Mouse (Mus musculus) midbrain, embryonic 10.5 days (tissue): ENCODE results near the gene Lrch1. TPM values are rescaled to one million over a fixed set of nuclear protein-coding genes. Genes with fewer than 3 reads are reported as not detected.

ENCODE experiments used
- DNase-seq: peaks from one replicate; pipeline ENCODE4 v3.0.0-alpha.2; 2017; ENCODE audit warnings: low spot score
- H3K27ac ChIP-seq: fragments of 300-500 bp; sonication (generic); replicated peaks from 2 replicates; pipeline ENCODE4 v1.5.1; 2016; ENCODE audit warnings: mild to moderate bottlenecking
- H3K27me3 ChIP-seq: fragments of 300-500 bp; sonication (generic); 2 replicates; pipeline ENCODE4 v1.6.1; 2016; ENCODE audit warnings: low read depth, mild to moderate bottlenecking; ENCODE audit not compliant: poor library complexity, severe bottlenecking
- H3K36me3 ChIP-seq: fragments of 300-500 bp; sonication (generic); 2 replicates; pipeline ENCODE4 v1.6.1; 2016; ENCODE audit warnings: mild to moderate bottlenecking, moderate library complexity
- H3K4me1 ChIP-seq: fragments of 300-500 bp; sonication (generic); 2 replicates; pipeline ENCODE4 v1.6.1; 2016
- H3K4me3 ChIP-seq: fragments of 300-500 bp; sonication (generic); 2 replicates; pipeline ENCODE4 v1.5.1; 2016; ENCODE audit warnings: mild to moderate bottlenecking, moderate library complexity
- H3K9me3 ChIP-seq: fragments of 300-500 bp; sonication (generic); replicated peaks from 2 replicates; pipeline ENCODE4 v1.6.1; 2016; ENCODE audit warnings: mild to moderate bottlenecking
- WGBS: fragments of 180-500 bp; shearing (Covaris S2); methylation state at CpG from one replicate; pipeline ENCODE4 v1.1.7; 2016; 5-methylcytosine and 5-hydroxymethylcytosine counted together
- polyA plus RNA-seq: library from polyadenylated mRNA; unstranded; fragments of >200 nt; fragmentation: Nextera tagmentation; extraction: Ambion mirVana; gene quantifications from 2 replicates; pipeline ENCODE4 v1.2.1, GENCODE M21; 2016

Gene Lrch1
- polyA plus RNA-seq, 1 experiment from 2014 or later = 6.4 TPM

DNA sequence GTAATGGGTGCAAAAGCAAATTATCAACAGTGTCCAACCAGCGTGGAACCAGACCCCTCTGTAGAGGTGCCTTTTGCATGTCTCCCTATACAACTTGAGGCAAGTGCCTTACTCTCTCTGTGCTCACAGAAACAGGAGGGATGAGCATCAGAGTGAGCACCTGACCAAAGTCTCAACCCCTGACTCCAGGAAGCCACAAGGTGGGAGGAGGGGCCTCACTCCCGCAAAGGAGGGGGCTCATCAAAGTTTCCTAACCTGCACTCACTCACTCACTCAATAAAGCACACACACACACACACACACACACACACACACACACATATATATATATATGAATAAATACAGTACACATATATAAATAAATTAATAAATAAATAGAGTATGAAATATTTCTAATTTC is 117.1 kb downstream of the Lrch1 start:
- H3K4me1 ChIP-seq = peaks cover 13% of the 10 kb centered on the region; the same call in 1 of the 2 replicates
- DNase-seq = no peak
- WGBS = 89% methylated on average over 2 of the region's 2 CpGs
- H3K36me3 ChIP-seq = no peaks in the 10 kb centered on the region
- H3K27ac ChIP-seq = no peak overlapping the region
- H3K4me3 ChIP-seq = no peak overlapping the region
- no peaks in the 10 kb centered on the region for H3K9me3 ChIP-seq
- H3K27me3 ChIP-seq = no peaks in the 10 kb centered on the region

DNA sequence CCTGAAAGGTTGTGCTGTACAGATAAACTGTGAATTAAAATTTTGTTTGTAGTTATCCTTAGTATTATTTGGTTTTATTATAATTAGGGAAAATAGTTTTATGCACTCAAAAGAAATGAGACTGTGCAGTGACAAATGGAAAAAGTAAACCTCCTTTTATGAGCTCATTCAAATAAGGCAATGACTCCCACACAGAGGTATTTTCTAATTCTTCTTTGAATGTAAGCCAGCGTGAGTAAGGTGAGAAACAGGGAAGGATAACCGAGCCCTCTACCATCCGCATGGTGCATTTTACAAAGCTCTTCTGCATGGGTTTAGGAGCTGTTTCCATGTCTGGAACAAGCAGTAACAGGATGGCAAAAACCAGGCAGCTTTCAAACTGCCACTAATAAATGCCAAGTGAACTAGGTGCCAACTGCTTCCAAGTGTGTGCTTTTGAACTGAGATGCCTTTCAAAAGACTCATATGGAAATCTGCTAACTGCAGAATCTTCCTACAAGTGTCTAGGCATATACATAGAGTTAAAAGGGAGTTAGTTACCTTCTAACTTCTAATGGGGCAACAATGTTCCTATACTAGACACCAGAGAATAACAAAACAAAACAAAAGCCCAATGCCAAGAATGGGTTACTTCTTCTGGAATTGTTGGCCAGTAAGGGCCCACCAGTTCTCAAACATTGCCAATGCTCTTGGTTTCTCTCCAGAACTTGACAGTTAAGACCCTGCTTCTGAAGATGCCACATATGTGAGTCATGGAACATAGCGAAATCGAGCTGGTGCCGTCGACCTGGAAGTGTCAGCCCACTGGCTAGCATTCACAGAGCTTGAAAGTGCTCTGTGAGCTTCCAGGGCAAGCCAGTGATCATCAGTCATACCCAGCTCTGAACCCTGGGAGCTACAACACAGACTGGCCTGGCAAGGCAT is 124.7 kb downstream of the Lrch1 start:
- H3K36me3 ChIP-seq = no peaks in the 10 kb centered on the region
- 90% methylated on average over 7 of the region's 7 CpGs for WGBS
- no peak overlapping the region for H3K4me3 ChIP-seq
- H3K27me3 ChIP-seq = no peaks in the 10 kb centered on the region
- DNase-seq = no peak
- no peak overlapping the region for H3K27ac ChIP-seq
- H3K4me1 ChIP-seq = peaks cover 7% of the 10 kb centered on the region; the same call in 1 of the 2 replicates
- no peaks in the 10 kb centered on the region for H3K9me3 ChIP-seq

DNA sequence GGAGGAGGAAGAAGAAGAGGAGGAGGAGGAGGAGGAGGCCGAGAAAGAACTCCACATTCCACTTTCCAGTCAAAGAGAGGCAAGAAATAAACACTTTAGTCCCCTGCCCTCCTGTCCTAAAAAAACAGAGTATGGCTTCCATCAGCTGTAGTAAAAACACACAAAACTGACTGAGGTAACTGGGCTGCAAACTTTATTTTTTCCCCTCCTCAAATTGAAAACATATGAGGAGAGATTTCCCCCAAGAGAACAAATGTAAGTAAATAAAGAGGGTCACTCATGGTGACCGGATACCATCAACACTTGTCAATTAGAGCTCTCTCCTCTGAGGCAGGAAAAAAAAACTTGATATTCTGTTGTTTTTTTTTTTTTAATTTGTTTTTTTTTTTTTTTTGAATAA is 125.6 kb downstream of the Lrch1 start:
- Histone ChIP-seq H3K9me3 (no peaks in the 10 kb centered on the region), H3K4me3 (no peak overlapping the region), H3K4me1 (peaks cover 14% of the 10 kb centered on the region), H3K27me3 (no peaks in the 10 kb centered on the region), H3K27ac (no peak overlapping the region), H3K36me3 (no peaks in the 10 kb centered on the region)
- DNase-seq = no peak
- WGBS = 68% methylated on average over 2 of the region's 2 CpGs

DNA sequence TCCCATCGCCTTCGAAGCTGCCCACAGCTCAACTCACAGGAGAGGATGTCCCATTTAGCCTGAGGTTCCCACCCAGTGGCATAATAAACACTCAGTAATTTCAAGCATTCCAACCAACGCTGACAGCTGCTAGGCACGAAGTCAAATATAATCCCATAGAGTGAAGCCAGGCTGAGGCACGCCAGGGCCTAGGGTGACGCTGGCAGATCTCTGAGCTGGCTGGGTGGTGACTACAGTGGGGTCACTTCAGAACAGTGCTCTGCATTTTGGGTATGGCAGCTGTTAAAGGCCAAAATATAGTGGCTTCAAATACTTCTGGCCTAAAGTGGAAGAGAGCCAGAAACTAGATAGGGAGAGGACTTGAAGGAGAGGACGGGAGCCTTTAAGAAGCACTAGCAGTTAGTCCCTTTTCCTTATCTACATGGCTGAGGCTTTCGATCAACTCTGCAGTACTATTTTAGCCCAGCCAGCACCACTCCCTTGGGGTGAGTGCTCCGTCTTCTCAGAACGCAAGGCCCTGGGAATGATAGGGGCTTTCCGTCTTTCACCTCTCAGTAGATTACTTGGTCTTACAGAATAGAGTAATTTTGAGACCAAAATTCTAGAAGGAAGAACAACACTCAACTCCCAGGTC is 127.4 kb downstream of the Lrch1 start:
- H3K4me1 ChIP-seq = peaks cover 30% of the 10 kb centered on the region
- DNase-seq = no peak
- no peaks in the 10 kb centered on the region for H3K36me3 ChIP-seq
- no peak overlapping the region for H3K4me3 ChIP-seq
- no peaks in the 10 kb centered on the region for H3K27me3 ChIP-seq
- H3K9me3 ChIP-seq = no peaks in the 10 kb centered on the region
- 87% methylated on average over 11 of the region's 11 CpGs for WGBS
- no peak overlapping the region for H3K27ac ChIP-seq

DNA sequence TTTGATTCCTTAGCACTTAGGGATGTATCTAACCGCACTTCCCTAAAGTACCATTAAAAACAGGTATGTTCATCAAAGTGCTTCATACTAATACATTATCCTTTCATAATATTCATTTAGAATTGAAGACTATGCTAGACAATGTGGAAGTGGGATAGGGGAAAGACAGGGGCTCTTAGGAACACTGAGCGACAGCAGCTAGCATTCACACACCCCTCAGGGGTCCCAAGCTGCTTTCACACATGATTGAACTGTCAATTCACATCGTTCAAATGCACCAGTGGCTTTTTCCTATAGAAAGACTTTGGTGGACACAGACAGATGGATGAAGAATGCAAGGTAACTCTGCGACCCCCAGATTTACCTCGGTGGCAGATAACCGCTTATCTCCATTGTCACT is 131.0 kb downstream of the Lrch1 start:
- Histone ChIP-seq H3K4me1 (peaks cover 43% of the 10 kb centered on the region), H3K27me3 (no peaks in the 10 kb centered on the region), H3K9me3 (no peaks in the 10 kb centered on the region), H3K4me3 (no peak overlapping the region), H3K27ac (no peak overlapping the region), H3K36me3 (0 out of 2 replicates have a peak, but pooled peaks cover 2% of the 10 kb centered on the region)
- WGBS = 36% methylated on average over 6 of the region's 6 CpGs
- peak; percentile 29 for DNase-seq

DNA sequence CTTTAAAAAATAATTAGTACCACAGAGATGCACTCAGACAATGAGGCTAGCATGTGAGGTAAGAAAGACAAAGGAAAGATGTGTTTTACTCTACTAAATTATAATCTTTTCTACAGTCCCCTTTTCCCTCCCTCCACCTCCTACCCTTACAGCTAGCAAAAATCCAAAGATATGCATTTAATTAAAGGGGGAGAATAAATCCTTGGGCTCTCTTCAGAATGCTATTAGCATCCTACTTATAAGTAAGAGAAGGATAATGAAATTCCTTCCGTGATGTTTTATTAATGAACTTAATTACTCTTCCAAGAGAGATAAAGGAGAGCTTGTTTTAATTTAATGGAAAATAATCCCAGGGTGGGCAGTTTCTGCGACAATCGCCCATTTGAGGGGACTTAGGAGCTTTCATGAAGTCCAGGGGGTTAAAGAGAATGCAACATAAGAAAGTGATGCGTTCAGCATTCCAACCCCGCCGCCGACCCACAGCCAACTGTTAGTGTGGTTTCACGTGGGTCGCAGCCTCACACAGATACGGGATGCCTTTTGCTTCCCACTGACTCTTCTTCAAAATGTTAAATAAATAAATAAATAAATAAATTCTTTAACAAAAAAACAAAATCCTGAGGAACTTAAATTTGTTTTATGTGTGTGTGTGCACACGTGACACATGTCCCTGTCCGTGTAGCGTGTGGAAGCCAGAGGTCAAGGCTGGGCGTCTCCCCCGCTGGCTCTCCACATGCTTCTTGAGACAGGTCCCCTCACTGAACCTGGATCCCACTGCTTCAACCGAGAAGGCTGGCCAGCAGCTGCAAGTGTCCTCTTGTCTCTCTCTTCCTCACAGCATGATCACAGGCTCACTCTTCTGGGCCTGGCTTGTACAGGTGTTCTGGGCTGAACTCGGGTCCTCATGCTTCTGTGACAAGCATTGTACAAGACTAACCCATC is 132.6 kb downstream of the Lrch1 start:
- Histone ChIP-seq H3K9me3 (no peaks in the 10 kb centered on the region), H3K27ac (no peak overlapping the region), H3K4me3 (no peak overlapping the region), H3K4me1 (peaks cover 46% of the 10 kb centered on the region), H3K36me3 (peaks cover 10% of the 10 kb centered on the region; the same call in 1 of the 2 replicates), H3K27me3 (no peaks in the 10 kb centered on the region)
- WGBS = 79% methylated on average over 17 of the region's 17 CpGs
- DNase-seq = no peak

DNA sequence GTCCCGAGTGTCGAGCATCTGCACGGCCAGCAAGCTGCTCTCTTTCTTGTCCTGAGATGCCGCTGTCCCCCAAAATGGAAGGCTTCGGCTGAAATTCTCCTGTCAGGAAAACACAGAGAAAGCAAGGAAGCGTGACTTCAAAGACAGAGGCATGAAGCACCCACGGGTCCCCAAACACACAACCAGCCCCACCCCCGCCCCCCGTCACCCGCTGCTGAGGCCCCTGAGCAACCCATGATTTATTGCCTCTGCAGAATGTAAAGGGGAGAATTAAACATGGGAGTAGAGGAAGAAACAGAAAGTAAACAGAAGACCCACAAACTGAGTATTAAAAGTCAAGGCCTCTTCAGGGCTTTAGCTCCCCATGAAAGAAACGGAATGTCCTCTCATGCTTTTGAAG is 136.1 kb downstream of the Lrch1 start:
- H3K36me3 ChIP-seq = peaks cover 25% of the 10 kb centered on the region
- no peak for DNase-seq
- H3K27ac ChIP-seq = no peak overlapping the region
- 79% methylated on average over 11 of the region's 11 CpGs for WGBS
- no peaks in the 10 kb centered on the region for H3K27me3 ChIP-seq
- no peaks in the 10 kb centered on the region for H3K9me3 ChIP-seq
- no peak overlapping the region for H3K4me3 ChIP-seq
- peaks cover 28% of the 10 kb centered on the region for H3K4me1 ChIP-seq

DNA sequence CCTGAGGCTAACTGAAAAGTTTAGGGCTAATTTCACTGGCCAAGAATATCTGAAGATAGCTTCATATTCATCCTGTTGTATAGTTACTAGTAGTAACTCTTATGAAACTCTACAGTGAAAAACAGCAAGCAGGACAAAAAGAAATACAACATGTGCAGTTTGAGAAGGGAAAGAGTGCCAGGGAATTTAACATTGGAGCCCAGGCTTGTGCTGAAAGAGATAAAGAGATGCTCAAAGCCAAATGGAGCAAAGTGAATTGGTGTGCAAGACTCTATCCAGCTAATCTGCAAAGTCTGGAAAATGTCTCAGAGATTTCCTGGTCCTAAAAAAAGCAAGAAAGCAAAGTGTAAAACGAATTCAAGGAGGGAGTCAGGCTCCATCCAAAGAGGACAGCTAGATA is 145.7 kb downstream of the Lrch1 start:
- Histone ChIP-seq H3K4me1 (peaks cover 10% of the 10 kb centered on the region), H3K36me3 (peaks cover 40% of the 10 kb centered on the region), H3K4me3 (no peak overlapping the region), H3K27ac (no peak overlapping the region), H3K9me3 (peaks cover 12% of the 10 kb centered on the region), H3K27me3 (no peaks in the 10 kb centered on the region)
- no peak for DNase-seq
- 82% methylated on average over 1 of the region's 1 CpGs for WGBS

DNA sequence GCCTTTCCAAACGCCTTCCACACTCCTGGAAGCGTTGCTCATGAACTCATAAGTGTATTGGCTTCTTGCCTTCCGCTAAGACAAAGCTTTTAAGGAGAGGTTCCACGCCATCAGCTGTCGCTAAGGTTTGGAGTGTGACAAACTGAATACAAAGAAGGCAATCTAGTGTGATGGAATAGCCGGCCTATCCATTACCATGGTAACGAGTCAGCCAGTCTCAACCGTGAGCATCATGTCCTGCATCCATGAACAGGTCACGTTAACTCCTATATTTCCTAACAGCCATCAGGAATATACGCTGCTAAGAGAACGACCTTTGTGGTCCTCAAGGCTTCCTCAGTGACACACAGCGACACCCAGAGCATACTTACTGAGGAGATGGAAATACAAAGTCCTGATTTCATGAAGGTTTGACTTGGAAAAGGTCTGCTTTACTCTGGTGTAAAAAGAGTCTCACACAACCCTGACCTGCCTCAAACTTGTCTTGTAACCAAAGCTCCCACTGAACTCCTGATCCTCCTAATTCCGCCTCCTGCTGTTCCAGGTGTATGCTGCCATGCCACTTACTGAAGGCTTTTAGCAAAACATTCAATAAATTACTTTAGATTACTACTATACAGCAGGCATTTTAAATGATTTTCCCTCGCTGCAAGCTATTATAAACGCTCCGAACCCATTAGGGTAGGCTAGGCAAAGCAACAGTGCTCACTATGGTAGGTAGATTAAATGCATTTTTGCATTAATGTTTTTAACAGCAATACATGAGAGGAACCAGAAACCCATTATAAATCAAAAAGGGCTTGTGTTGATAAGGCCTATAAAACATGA is 149.4 kb downstream of the Lrch1 start:
- Histone ChIP-seq H3K36me3 (peaks cover 18% of the 10 kb centered on the region), H3K27ac (peak overlapping the region; percentile 9; the same call in 1 of the 2 replicates), H3K4me3 (no peak overlapping the region), H3K27me3 (no peaks in the 10 kb centered on the region), H3K4me1 (peaks cover 10% of the 10 kb centered on the region), H3K9me3 (peaks cover 12% of the 10 kb centered on the region)
- WGBS = 75% methylated on average over 16 of the region's 16 CpGs
- peak; percentile 20 for DNase-seq

DNA sequence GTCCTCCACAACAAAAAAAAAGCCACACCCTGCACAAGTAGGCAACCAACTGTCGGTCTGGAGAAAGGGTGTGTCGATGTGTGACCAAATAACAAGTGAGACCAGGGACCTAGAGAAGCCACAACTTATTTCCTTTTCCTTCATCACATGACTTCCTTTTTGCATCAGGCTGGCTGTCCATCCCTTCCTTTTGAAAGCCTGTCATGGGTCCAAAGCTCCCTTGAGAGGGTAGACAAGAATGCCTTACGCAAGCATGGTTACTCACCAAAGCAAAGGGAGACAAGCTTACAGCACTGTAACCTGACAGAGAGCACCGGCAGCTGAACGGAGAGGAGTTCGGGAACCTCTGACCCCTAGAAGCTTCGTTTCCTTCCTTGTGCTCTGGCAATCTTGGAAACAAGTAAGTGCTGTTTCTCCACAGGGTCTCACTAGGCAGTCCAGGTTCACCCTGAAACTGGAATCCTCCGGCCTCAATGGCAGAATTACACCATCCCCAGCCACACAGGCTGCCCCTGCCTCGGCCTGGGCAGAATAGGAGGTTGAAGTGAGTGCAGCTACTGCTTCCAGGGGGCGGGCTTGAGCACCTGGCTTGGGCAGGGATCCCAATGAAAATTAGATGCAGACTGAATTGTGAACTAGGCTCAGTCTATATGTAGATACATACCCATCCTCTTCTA is 150.2 kb downstream of the Lrch1 start:
- peaks cover 12% of the 10 kb centered on the region for H3K9me3 ChIP-seq
- H3K27me3 ChIP-seq = no peaks in the 10 kb centered on the region
- H3K4me3 ChIP-seq = no peak overlapping the region
- no peak for DNase-seq
- H3K36me3 ChIP-seq = peaks cover 18% of the 10 kb centered on the region
- WGBS = 87% methylated on average over 10 of the region's 10 CpGs
- H3K4me1 ChIP-seq = peaks cover 10% of the 10 kb centered on the region
- peak overlapping the region; percentile 9; the same call in 1 of the 2 replicates for H3K27ac ChIP-seq

DNA sequence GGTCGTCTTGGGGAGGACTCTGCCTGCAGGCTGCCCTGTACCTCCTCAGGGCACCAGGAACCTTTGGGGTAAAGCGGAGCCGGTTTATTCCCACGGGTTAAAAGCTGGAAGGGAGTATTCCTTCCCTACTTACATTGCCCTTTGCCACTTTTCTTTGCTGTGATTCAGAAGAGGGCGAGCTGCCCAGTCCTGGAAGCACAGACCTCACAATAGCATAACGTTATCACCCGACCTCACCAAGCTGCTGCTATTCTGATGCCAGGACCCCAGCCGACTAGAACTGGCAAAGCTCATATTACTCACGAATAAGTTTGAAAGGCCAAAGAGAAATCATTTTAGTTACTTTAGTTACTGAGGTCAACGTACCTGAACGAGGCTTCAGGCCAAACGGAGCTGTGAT is 152.7 kb downstream of the Lrch1 start:
- no peak for DNase-seq
- no peak overlapping the region for H3K4me3 ChIP-seq
- H3K4me1 ChIP-seq = peaks cover 26% of the 10 kb centered on the region
- H3K36me3 ChIP-seq = no peaks in the 10 kb centered on the region
- H3K9me3 ChIP-seq = no peaks in the 10 kb centered on the region
- no peaks in the 10 kb centered on the region for H3K27me3 ChIP-seq
- H3K27ac ChIP-seq = no peak overlapping the region
- WGBS = 85% methylated on average over 12 of the region's 12 CpGs
